Mouse (Mus musculus) lung, embryonic 16.5 days (tissue): ENCODE data around the gene Mvb12a. TPM values are rescaled to one million over a fixed set of nuclear protein-coding genes. Genes with fewer than 3 reads are reported as not detected.

Experiments used
- ATAC-seq: fragments of 200-750 bp; cut with Nextera tagmentation; 2 replicates; pipeline ENCODE4 v1.8.0; 2017; ENCODE audit warnings: low read depth, mild to moderate bottlenecking, moderate library complexity
- H3K27ac ChIP-seq: fragments of 300-500 bp; sonication (generic); 2 replicates; pipeline ENCODE4 v1.5.1; 2014; ENCODE audit warnings: mild to moderate bottlenecking, control low read depth, low read length
- H3K27me3 ChIP-seq: fragments of 300-500 bp; sonication (generic); 2 replicates; pipeline ENCODE4 v1.6.1; 2014; ENCODE audit warnings: low read depth, low read length, mixed read lengths; ENCODE audit not compliant: control insufficient read depth, insufficient read depth
- H3K36me3 ChIP-seq: fragments of 300-500 bp; sonication (generic); 2 replicates; pipeline ENCODE4 v1.6.1; 2014; ENCODE audit warnings: low read length; ENCODE audit not compliant: control insufficient read depth, insufficient read depth
- H3K4me1 ChIP-seq: fragments of 300-500 bp; sonication (generic); replicated peaks from 2 replicates; pipeline ENCODE4 v1.6.1; 2014; ENCODE audit warnings: low read length, mixed read lengths; ENCODE audit not compliant: control insufficient read depth, insufficient read depth
- H3K4me2 ChIP-seq: fragments of 300-500 bp; sonication (generic); 2 replicates; pipeline ENCODE4 v1.6.1; 2014; ENCODE audit warnings: low read depth, low read length, control low read depth
- H3K4me3 ChIP-seq: fragments of 300-500 bp; sonication (generic); 2 replicates; pipeline ENCODE4 v1.5.1; 2014; ENCODE audit warnings: mild to moderate bottlenecking, low read length, control low read depth
- H3K9ac ChIP-seq: fragments of 300-500 bp; sonication (generic); 2 replicates; pipeline ENCODE4 v1.6.1; 2014; ENCODE audit warnings: low read length, control low read depth
- H3K9me3 ChIP-seq: fragments of 300-500 bp; sonication (generic); 2 replicates; pipeline ENCODE4 v1.6.1; 2016; ENCODE audit warnings: low read length; ENCODE audit not compliant: control insufficient read depth
- WGBS: fragments of 180-500 bp; shearing (Covaris S2); extraction: QIAGEN DNeasy Blood & Tissue Kit; methylation state at CpG from one replicate; pipeline ENCODE4 v1.1.7; 2014; 5-methylcytosine and 5-hydroxymethylcytosine counted together
- polyA plus RNA-seq: library from polyadenylated mRNA; unstranded; fragments of >200 nt; fragmentation: Nextera tagmentation; extraction: Ambion mirVana; gene quantifications from 2 replicates; pipeline ENCODE4 v1.2.1, GENCODE M21; 2015

Gene Mvb12a
- polyA plus RNA-seq, 1 experiment from 2014 or later = 96.3 TPM

- H3K4me2 ChIP-seq = peak within 1 kb of the TSS; percentile 89
- no peaks in the 10 kb centered on the region for H3K36me3 ChIP-seq
- no peaks in the 10 kb centered on the region for H3K9me3 ChIP-seq
- ATAC-seq = peak; percentile 11; the same call in 1 of the 2 replicates
- H3K9ac ChIP-seq = peak within 1 kb of the TSS; percentile 67
- peak within 1 kb of the TSS; percentile 58 for H3K4me3 ChIP-seq
- WGBS = 3% methylated on average over 68 of the region's 70 CpGs
- H3K27ac ChIP-seq = no peak within 1 kb of the TSS
- peaks cover 10% of the 10 kb centered on the region for H3K4me1 ChIP-seq
- H3K27me3 ChIP-seq = peaks cover 47% of the 10 kb centered on the region
These were observed 15.6 kb downstream of the Mvb12a start, which contains the start of gene Tmem221 for GRCm38 (mm10) chr8:71558071-71558957. Gene Tmem221 (minus strand): TSS chr8:71558871.

GRCm38 (mm10) chr8:71558958-71559690 is 16.4 kb downstream of the Mvb12a start:
- 2% methylated on average over 24 of the region's 24 CpGs for WGBS
- Histone ChIP-seq H3K4me2 (peak overlapping the region; percentile 89), H3K9me3 (0 out of 2 replicates have a peak, but pooled peaks cover 2% of the 10 kb centered on the region), H3K4me1 (peaks cover 7% of the 10 kb centered on the region), H3K27ac (no peak overlapping the region), H3K36me3 (no peaks in the 10 kb centered on the region), H3K9ac (peak overlapping the region; percentile 67), H3K4me3 (peak overlapping the region; percentile 58), H3K27me3 (peaks cover 47% of the 10 kb centered on the region)
- ATAC-seq = peak; percentile 75

GRCm38 (mm10) chr8:71560071-71560470 is 17.3 kb downstream of the Mvb12a start:
- Histone ChIP-seq H3K4me2 (no peak overlapping the region), H3K4me3 (no peak overlapping the region), H3K4me1 (peaks cover 7% of the 10 kb centered on the region), H3K27ac (no peak overlapping the region), H3K27me3 (peaks cover 47% of the 10 kb centered on the region), H3K9ac (no peak overlapping the region), H3K36me3 (no peaks in the 10 kb centered on the region), H3K9me3 (0 out of 2 replicates have a peak, but pooled peaks cover 2% of the 10 kb centered on the region)
- WGBS = 62% methylated on average over 3 of the region's 3 CpGs
- no peak for ATAC-seq

- Histone ChIP-seq H3K4me2 (no peak overlapping the region), H3K9me3 (0 out of 2 replicates have a peak, but pooled peaks cover 2% of the 10 kb centered on the region), H3K27me3 (peaks cover 47% of the 10 kb centered on the region), H3K4me3 (no peak overlapping the region), H3K4me1 (peaks cover 7% of the 10 kb centered on the region), H3K27ac (no peak overlapping the region), H3K36me3 (no peaks in the 10 kb centered on the region), H3K9ac (no peak overlapping the region)
- 80% methylated on average over 5 of the region's 5 CpGs for WGBS
- no peak for ATAC-seq
These were observed 18.0 kb downstream of the Mvb12a start for GRCm38 (mm10) chr8:71560765-71561164.

- Histone ChIP-seq H3K36me3 (no peaks in the 10 kb centered on the region), H3K27me3 (peaks cover 47% of the 10 kb centered on the region), H3K27ac (no peak overlapping the region), H3K9ac (no peak overlapping the region), H3K9me3 (0 out of 2 replicates have a peak, but pooled peaks cover 2% of the 10 kb centered on the region), H3K4me2 (no peak overlapping the region), H3K4me1 (peaks cover 7% of the 10 kb centered on the region), H3K4me3 (no peak overlapping the region)
- ATAC-seq = peak; percentile 48
- 3% methylated on average over 15 of the region's 15 CpGs for WGBS
These were observed 18.7 kb downstream of the Mvb12a start for GRCm38 (mm10) chr8:71561401-71561800.

GRCm38 (mm10) chr8:71562751-71563150 is 20.0 kb downstream of the Mvb12a start:
- peak overlapping the region; percentile 52 for H3K4me2 ChIP-seq
- 0 out of 2 replicates have a peak, but pooled peaks cover 2% of the 10 kb centered on the region for H3K9me3 ChIP-seq
- H3K9ac ChIP-seq = peak overlapping the region; percentile 30
- H3K27ac ChIP-seq = no peak overlapping the region
- WGBS = 2% methylated on average over 33 of the region's 33 CpGs
- ATAC-seq = peak; percentile 44
- peaks cover 7% of the 10 kb centered on the region for H3K4me1 ChIP-seq
- peak overlapping the region; percentile 28 for H3K4me3 ChIP-seq
- H3K27me3 ChIP-seq = peaks cover 37% of the 10 kb centered on the region
- no peaks in the 10 kb centered on the region for H3K36me3 ChIP-seq

- Histone ChIP-seq H3K9ac (no peak overlapping the region), H3K36me3 (no peaks in the 10 kb centered on the region), H3K27me3 (peaks cover 25% of the 10 kb centered on the region), H3K4me2 (no peak overlapping the region), H3K9me3 (0 out of 2 replicates have a peak, but pooled peaks cover 2% of the 10 kb centered on the region), H3K4me3 (no peak overlapping the region), H3K27ac (no peak overlapping the region), H3K4me1 (peaks cover 10% of the 10 kb centered on the region)
- 89% methylated on average over 4 of the region's 4 CpGs for WGBS
- no peak for ATAC-seq
These were observed 21.3 kb downstream of the Mvb12a start for GRCm38 (mm10) chr8:71563992-71564391.

- peaks cover 13% of the 10 kb centered on the region for H3K4me1 ChIP-seq
- WGBS = 62% methylated on average over 3 of the region's 3 CpGs
- peaks cover 15% of the 10 kb centered on the region for H3K27me3 ChIP-seq
- H3K36me3 ChIP-seq = no peaks in the 10 kb centered on the region
- no peak within 1 kb of the TSS for H3K4me2 ChIP-seq
- H3K9me3 ChIP-seq = 0 out of 2 replicates have a peak, but pooled peaks cover 2% of the 10 kb centered on the region
- H3K4me3 ChIP-seq = no peak within 1 kb of the TSS
- ATAC-seq = no peak
- H3K9ac ChIP-seq = no peak within 1 kb of the TSS
- no peak within 1 kb of the TSS for H3K27ac ChIP-seq
These were observed 23.8 kb downstream of the Mvb12a start, which contains the start of gene Nxnl1 for GRCm38 (mm10) chr8:71566501-71566900. Gene Nxnl1 (minus strand): TSS chr8:71566601.

GRCm38 (mm10) chr8:71567587-71567986 is 24.9 kb downstream of the Mvb12a start:
- Histone ChIP-seq H3K27me3 (peaks cover 4% of the 10 kb centered on the region), H3K4me2 (no peak overlapping the region), H3K4me3 (no peak overlapping the region), H3K9me3 (0 out of 2 replicates have a peak, but pooled peaks cover 2% of the 10 kb centered on the region), H3K9ac (no peak overlapping the region), H3K27ac (no peak overlapping the region), H3K36me3 (no peaks in the 10 kb centered on the region), H3K4me1 (peaks cover 11% of the 10 kb centered on the region)
- WGBS = 63% methylated on average over 7 of the region's 7 CpGs
- no peak for ATAC-seq
